In genomic region chr11:97149026-97149425, GRCm38 (mm10) we compare ENCODE assay signal across 10 mouse cellular contexts. TPM values are rescaled to one million over a fixed set of nuclear protein-coding genes. Genes with fewer than 3 reads are reported as not detected.
DNase-seq lines count a peak whose midpoint lies in the region; ATAC-seq and TF ChIP-seq lines count a peak whose summit lies in the region.
"Had no signal": no experiment of that assay in that cellular context is flagged by ENCODE, and none has a peak within 500 bp of the region (broad histone marks: within the 10 kb centered on the region; RNA-seq: fewer than 3 reads in every experiment).

No protein-coding gene starts in this region.

- no peak for ATAC-seq in lung, embryonic 15.5 days (ENCODE audit: borderline replicate concordance, extremely low read depth, low FRiP score, low TSS enrichment)
- ATAC-seq in forebrain, embryonic 15.5 days (replicated peaks) = no peak
- no peak for ATAC-seq in limb, embryonic 13.5 days (ENCODE audit: low FRiP score, low read depth)
- ATAC-seq in erythroid progenitor cell, adult 5-6 weeks (replicated peaks; ENCODE audit: low FRiP score, poor library complexity, severe bottlenecking) = no peak

- H3K4me3 ChIP-seq in lung, embryonic 15.5 days = peak overlapping the region; percentile 79
- H3K4me3 ChIP-seq in forebrain, embryonic 15.5 days = peak overlapping the region; percentile 0; the same call in 1 of the 2 replicates
- H3K4me3 ChIP-seq in limb, embryonic 13.5 days = peak overlapping the region; percentile 80
- peak overlapping the region; percentile 28 for H3K4me3 ChIP-seq in small intestine, adult 2 months (ENCODE audit: low read depth, low read length)

- no peak for TF ChIP-seq CTCF in small intestine, adult 2 months (IDR thresholded peaks at IDR 0.05; ENCODE audit: extremely low read depth, insufficient read length, insufficient replicate concordance, low read depth, low read length)

- DNase-seq in lung, postnatal 10 days = no peak
- DNase-seq in adrenal gland, postnatal 25 days = no peak
- no peak for DNase-seq in left cerebral cortex, adult 9 months (ENCODE audit: low spot score in 2 of 2)
- DNase-seq: layer of hippocampus, postnatal 36 days; right cerebral cortex, postnatal 4 days had no signal

- H3K4me1 ChIP-seq in lung, embryonic 15.5 days = peaks cover 49% of the 10 kb centered on the region
- H3K4me1 ChIP-seq in forebrain, embryonic 15.5 days = peaks cover 39% of the 10 kb centered on the region
- peaks cover 50% of the 10 kb centered on the region for H3K4me1 ChIP-seq in limb, embryonic 13.5 days
- H3K4me1 ChIP-seq in small intestine, adult 2 months (ENCODE audit: control insufficient read depth, insufficient read depth, insufficient read length, low read length) = peaks cover 8% of the 10 kb centered on the region

- peaks cover 14% of the 10 kb centered on the region; the same call in 1 of the 2 replicates for H3K36me3 ChIP-seq in lung, embryonic 15.5 days
- H3K36me3 ChIP-seq in forebrain, embryonic 15.5 days = peaks cover 22% of the 10 kb centered on the region
- H3K36me3 ChIP-seq in limb, embryonic 13.5 days = peaks cover 45% of the 10 kb centered on the region
- no peaks in the 10 kb centered on the region for H3K36me3 ChIP-seq in small intestine, adult 2 months (ENCODE audit: control insufficient read depth, insufficient read depth, low read length)

- H3K27me3 ChIP-seq in lung, embryonic 15.5 days = no peaks in the 10 kb centered on the region
- H3K27me3 ChIP-seq in forebrain, embryonic 15.5 days = no peaks in the 10 kb centered on the region
- H3K27me3 ChIP-seq in limb, embryonic 13.5 days = peaks cover 5% of the 10 kb centered on the region; the same call in 1 of the 2 replicates
- H3K27me3 ChIP-seq in small intestine, adult 2 months (ENCODE audit: control insufficient read depth, insufficient read depth, low read length) = peaks cover 19% of the 10 kb centered on the region

- peak overlapping the region; percentile 95 for H3K27ac ChIP-seq in lung, embryonic 15.5 days
- H3K27ac ChIP-seq in forebrain, embryonic 15.5 days (replicated peaks) = no peak overlapping the region
- peak overlapping the region; percentile 94; the same call in 1 of the 2 replicates for H3K27ac ChIP-seq in limb, embryonic 13.5 days
- H3K27ac ChIP-seq in small intestine, adult 2 months (ENCODE audit: insufficient read depth, low read depth, low read length) = no peak overlapping the region

- H3K4me2 ChIP-seq in lung, embryonic 15.5 days = peak overlapping the region; percentile 92
- no peak overlapping the region for H3K4me2 ChIP-seq in forebrain, embryonic 15.5 days (replicated peaks)
- H3K4me2 ChIP-seq in limb, embryonic 13.5 days (replicated peaks) = peak overlapping the region; percentile 85

- WGBS in lung, embryonic 15.5 days = 34% methylated on average over 9 of the region's 9 CpGs
- 33% methylated on average over 9 of the region's 9 CpGs for WGBS in forebrain, embryonic 15.5 days
- 26% methylated on average over 9 of the region's 9 CpGs for WGBS in limb, embryonic 13.5 days
- 53% methylated on average over 9 of the region's 9 CpGs for WGBS in small intestine, adult 2 months

- H3K9me3 ChIP-seq in lung, embryonic 15.5 days = no peaks in the 10 kb centered on the region
- no peaks in the 10 kb centered on the region for H3K9me3 ChIP-seq in forebrain, embryonic 15.5 days
- no peaks in the 10 kb centered on the region for H3K9me3 ChIP-seq in limb, embryonic 13.5 days

- TF ChIP-seq POLR2A in small intestine, adult 2 months (IDR thresholded peaks at IDR 0.05; ENCODE audit: low read depth, low read length) = no peak

- peak overlapping the region; percentile 70; the same call in 1 of the 2 replicates for H3K9ac ChIP-seq in lung, embryonic 15.5 days
- no peak overlapping the region for H3K9ac ChIP-seq in forebrain, embryonic 15.5 days (replicated peaks)
- H3K9ac ChIP-seq in limb, embryonic 13.5 days = peak overlapping the region; percentile 84; the same call in 1 of the 2 replicates

RNA-seq across cellular contexts. Expression of gene Tbkbp1, which starts 2.3 kb away (rescaled TPM):
- polyA plus RNA-seq in lung, embryonic 15.5 days (2015; fragmentation: Nextera tagmentation; extraction: Ambion mirVana) = 7.9 and 8.6 TPM in 2 replicates
- polyA plus RNA-seq in forebrain, embryonic 15.5 days (2015; fragmentation: Nextera tagmentation; extraction: Ambion mirVana) = 6.2 and 7.6 TPM in 2 replicates
- 8.2 and 8.4 TPM in 2 replicates for polyA plus RNA-seq in limb, embryonic 13.5 days (2015; fragmentation: Nextera tagmentation; extraction: Ambion mirVana)
- 7.5 and 11.4 TPM in 2 replicates for polyA plus RNA-seq in small intestine, adult 2 months (2012; rRNA removed)
- 11.1 and 12.7 TPM in 2 replicates for total RNA-seq in adrenal gland, postnatal 25 days (2021)
- total RNA-seq in erythroid progenitor cell, adult 5-6 weeks (2015; ENCODE audit: low replicate concordance) = 1.4 and 15.9 TPM in 2 replicates
- total RNA-seq in erythroid progenitor cell, adult 5-6 weeks (2017; ENCODE audit: low replicate concordance) = 1.3 TPM in 1 of 2 replicates, not detected in the other

RNA-seq across cellular contexts. Expression of gene Tbx21, which starts 33.9 kb away (rescaled TPM):
- 0.07 TPM in 1 of 2 replicates, not detected in the other for polyA plus RNA-seq in lung, embryonic 15.5 days (2015; fragmentation: Nextera tagmentation; extraction: Ambion mirVana)
- 0.22 and 0.42 TPM in 2 replicates for polyA plus RNA-seq in forebrain, embryonic 15.5 days (2015; fragmentation: Nextera tagmentation; extraction: Ambion mirVana)
- 0.09 TPM in 1 of 2 replicates, not detected in the other for polyA plus RNA-seq in limb, embryonic 13.5 days (2015; fragmentation: Nextera tagmentation; extraction: Ambion mirVana)
- polyA plus RNA-seq in small intestine, adult 2 months (2012; rRNA removed) = 1.0 and 2.3 TPM in 2 replicates
- 0.39 TPM in 1 of 2 replicates, not detected in the other for total RNA-seq in adrenal gland, postnatal 25 days (2021)
- total RNA-seq in erythroid progenitor cell, adult 5-6 weeks (2015; ENCODE audit: low replicate concordance) = not detected in 2 replicates
- total RNA-seq in erythroid progenitor cell, adult 5-6 weeks (2017; ENCODE audit: low replicate concordance) = not detected in 2 replicates

RNA-seq across cellular contexts. Expression of gene Kpnb1, which starts 38.7 kb away (rescaled TPM):
- polyA plus RNA-seq in lung, embryonic 15.5 days (2015; fragmentation: Nextera tagmentation; extraction: Ambion mirVana) = 50.5 and 52.5 TPM in 2 replicates
- polyA plus RNA-seq in forebrain, embryonic 15.5 days (2015; fragmentation: Nextera tagmentation; extraction: Ambion mirVana) = 40.6 and 41.8 TPM in 2 replicates
- polyA plus RNA-seq in limb, embryonic 13.5 days (2015; fragmentation: Nextera tagmentation; extraction: Ambion mirVana) = 57.3 and 59.2 TPM in 2 replicates
- 7.5 and 13.5 TPM in 2 replicates for polyA plus RNA-seq in small intestine, adult 2 months (2012; rRNA removed)
- 116 and 120 TPM in 2 replicates for total RNA-seq in adrenal gland, postnatal 25 days (2021)
- total RNA-seq in erythroid progenitor cell, adult 5-6 weeks (2015; ENCODE audit: low replicate concordance) = 116 and 118 TPM in 2 replicates
- 267 and 391 TPM in 2 replicates for total RNA-seq in erythroid progenitor cell, adult 5-6 weeks (2017; ENCODE audit: low replicate concordance)

Comparison
In these comparisons a context has a peak if more than half of its experiments do, and no peak if none do; other contexts are left out.
1. H3K27ac ChIP-seq: peak in lung, embryonic 15.5 days (single experiment) and limb, embryonic 13.5 days (single experiment); none in forebrain, embryonic 15.5 days (single experiment) and small intestine, adult 2 months (single experiment).
2. H3K4me3 ChIP-seq: peak in every context shown above with its lines; median percentile 80 in limb, embryonic 13.5 days; 79 in lung, embryonic 15.5 days; 28 in small intestine, adult 2 months; 0 in forebrain, embryonic 15.5 days.